Mouse (Mus musculus): Measurements from ENCODE around the gene Stradb.

Stradb gene

DNA sequence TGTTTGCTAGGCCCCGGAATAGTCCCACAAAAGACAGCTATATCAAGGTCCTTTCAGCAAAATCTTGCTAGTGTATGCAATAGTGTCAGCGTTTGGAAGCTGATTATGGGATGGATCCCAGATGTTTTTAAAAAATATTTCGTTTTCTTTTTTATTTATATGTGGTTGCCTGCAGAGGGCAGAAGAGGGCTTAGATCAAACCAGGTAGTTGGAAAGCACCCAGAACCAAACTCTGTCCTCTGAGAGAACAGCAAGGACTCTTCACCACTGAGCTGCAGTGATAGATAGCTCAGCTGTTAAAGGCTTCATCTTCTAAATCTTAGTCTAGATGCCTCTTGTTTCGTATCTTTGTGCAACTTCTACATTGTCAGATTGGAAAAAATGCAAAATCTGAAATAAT lies 35.9 kb downstream of the Stradb start:
- ChIA-PET POLR2A (interaction anchor here in 2 of 4 experiments (0.6 to 1.2 kb wide), 2 partner anchors 229 to 509 kb away, joined by 3 read pairs; no protein-coding TSS in a partner anchor), CTCF (interaction anchor here in 2 of 4 experiments (0.7 to 1.3 kb wide), 2 partner anchors 134 to 1184 kb away, joined by 3 to 4 read pairs; no protein-coding TSS in a partner anchor)

GRCm38 (mm10) chr1:59021556-59021955 lies 48.2 kb downstream of the Stradb start:
- POLR2A ChIA-PET = no interaction called here
- CTCF ChIA-PET = no interaction called here

DNA sequence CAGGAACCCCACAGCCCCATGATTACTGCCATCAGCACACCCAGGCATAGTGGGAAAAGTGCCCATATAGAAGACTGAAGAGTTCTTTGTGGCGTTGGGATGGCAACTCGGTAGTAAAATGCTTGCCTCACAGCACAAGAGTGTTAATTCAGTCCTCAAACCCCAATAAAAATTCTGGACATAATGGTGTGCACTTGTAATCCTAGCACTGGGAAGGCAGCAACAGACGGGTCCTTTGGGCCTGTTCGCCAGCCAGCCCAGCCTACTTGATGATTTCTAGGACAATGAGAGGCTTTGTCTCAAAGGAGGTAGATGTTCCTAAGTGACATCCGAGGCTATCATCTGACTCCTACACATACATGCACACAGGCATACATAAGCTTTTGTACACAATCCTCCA lies 64.4 kb downstream of the Stradb start:
- ChIA-PET POLR2A (no interaction called here), CTCF (no interaction called here)
